Mouse (Mus musculus): Measurements from ENCODE around the gene Gemin8. TPM values are rescaled to one million over a fixed set of nuclear protein-coding genes. Genes with fewer than 3 reads are reported as not detected.

Gemin8 gene
- total RNA-seq, 4 experiments from 2014 or later: 1.2 to 2.0 (median 1.4) TPM

DNA sequence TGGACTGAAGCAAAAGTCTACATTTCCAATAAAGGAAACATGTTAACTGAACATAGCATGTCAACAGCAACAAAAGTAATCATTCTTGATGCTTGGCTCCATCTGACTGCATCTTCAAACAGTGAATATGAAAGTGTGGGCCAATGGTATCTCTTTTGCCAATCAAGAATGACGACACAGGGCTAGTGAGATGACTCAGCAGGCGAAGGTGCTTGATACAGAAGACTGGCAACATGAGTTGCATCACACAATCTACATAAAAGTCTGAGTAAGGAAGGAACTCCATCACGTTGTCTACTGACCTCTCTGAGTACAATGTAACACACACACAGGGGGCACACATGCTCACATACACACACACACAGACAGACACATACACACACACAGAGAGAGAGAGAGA is 59.5 kb downstream of the Gemin8 start:
- no peak for DNase-seq (ENCODE audit: low spot score in 2 of 2)

DNA sequence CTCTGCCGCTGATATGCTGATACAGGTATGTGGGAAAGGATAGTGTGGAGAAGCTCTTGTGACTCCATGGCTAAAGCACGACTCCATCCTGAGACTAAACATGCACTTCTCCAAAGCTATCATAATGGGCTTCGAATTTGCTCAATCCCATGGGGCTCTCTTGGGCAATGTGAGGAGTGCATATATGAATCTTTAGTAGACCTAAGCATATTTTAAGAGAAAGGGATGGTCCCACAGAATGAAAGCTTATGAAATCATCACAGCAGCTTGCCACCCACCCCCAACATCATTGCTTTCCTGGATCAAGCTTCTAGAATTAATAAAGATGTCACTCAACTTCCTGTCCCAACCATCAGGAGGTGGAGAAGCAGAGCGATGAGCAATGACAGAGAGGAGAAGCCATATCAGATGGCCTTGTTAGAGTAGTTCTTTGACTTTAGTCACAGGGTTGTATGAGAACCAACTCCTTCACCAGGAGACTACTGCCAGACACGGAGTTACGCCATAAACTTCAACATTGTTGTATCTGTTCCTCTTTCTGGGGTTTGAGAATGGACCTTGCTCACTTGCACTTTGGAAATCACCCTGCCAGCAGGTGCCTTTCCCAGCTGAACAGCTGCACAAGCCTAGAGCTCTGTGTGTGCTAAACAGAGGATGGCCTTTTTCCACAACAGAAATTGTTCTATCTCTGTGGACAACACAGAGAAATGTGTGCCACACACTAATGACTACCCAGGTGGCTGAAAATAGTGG is 60.4 kb downstream of the Gemin8 start:
- no peak for DNase-seq (ENCODE audit: low spot score in 2 of 2)

DNA sequence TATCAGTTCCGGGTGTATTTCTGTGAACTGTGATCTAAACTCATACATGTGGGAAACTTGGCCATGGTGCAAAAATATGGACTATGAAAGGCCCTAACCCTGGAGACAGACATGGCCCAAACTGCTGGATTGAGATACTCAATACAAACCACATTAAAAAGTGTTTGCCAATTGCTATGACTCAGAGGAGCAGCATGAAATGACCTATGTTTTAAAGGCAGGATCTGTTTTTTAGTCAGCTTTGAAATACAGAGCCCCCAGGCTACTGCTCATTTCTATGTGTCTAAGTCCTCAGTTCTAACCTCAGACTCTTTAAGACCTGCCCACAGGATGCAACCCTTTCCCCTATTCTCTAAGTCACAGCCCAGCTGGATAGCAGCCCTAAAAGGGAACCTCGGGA is 65.9 kb downstream of the Gemin8 start:
- no peak for DNase-seq (ENCODE audit: low spot score in 2 of 2)

DNA sequence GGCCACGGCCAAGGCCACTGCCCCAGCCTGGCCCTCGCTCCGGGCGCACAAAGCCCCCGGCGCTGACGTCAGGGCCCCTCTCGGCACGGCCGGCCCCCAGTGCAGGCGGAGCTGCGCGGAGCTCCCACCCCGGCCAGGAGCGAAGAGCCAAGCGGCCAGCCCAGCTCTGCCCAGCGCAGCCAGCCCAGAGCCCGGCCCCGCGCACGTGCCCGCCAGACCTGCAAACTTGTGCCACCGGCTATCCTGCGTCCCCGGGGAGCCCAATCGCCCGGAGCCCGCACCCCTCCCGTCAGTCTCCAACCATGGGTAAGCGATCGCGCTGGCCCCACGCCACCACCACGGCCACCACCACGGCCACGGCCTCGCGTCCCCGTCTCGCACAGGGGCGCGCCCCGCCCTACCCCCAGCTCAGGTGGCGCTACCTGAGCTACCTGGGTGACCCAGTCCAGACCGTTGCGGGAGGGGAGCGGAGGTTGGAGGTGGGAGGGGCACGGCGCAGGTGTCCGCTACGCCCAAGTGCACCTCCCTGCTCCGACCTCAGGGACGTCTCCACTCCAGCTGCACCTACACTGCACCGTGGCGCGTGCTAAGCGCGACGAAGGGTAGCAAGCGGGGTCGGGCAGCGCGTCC is 68.7 kb downstream of the Gemin8 start, which contains the start of gene Gpm6b:
TSS of gene Gpm6b (plus strand) at position 81 of the 630 bp plus-strand sequence.
- DNase-seq (ENCODE audit: low spot score in 2 of 2): peak in 1 of 2 experiments; percentile 17

DNA sequence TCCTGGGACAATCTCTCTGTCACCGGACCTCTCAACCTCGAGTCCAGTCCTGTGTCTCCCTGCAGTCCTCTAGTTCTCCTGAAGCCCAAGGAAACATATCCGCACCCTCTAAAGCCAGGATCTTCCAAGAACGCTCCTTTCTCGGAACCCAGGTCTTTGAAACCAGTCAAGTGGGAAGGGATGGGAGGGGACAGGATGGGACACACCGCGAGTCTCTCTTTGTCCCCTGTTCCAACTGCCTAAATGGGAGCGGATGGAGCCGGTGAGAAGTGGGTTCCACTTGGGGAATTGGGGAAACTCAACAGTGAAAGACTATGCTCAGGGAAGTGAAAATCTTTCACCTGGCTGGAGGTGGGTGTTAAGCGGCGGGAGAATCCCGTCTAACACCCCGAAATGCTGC is 69.3 kb downstream of the Gemin8 start:
- DNase-seq (ENCODE audit: low spot score in 2 of 2): no peak

Other genes starting within 250 kb of the Gemin8 start
- 1 to 10 TPM; 1.6 to 5.0 (median 3.2) TPM for gene Gpm6b, start 68.5 kb downstream of the Gemin8 start, total RNA-seq (2022)